Mouse (Mus musculus) CH12F3 (cell line): ENCODE results near the gene Tmem107.

Source experiments
- in situ Hi-C: fragments of 300-500 bp; cut with MboI; formaldehyde crosslinking; loops from 2 replicates; pipeline ENCODE4 v1.14.3; 2020; ENCODE audit warnings: low sequenced_read_pairs

Gene Tmem107

GRCm38 (mm10) chr11:69120221-69121000, 49.8 kb downstream of the Tmem107 start, which contains the start of gene Hes7:
Hes7 (plus strand) TSS chr11:69120404.
- in situ Hi-C loops, result no loop called here

- in situ Hi-C loops, result no loop called here
These were observed 50.6 kb downstream of the Tmem107 start for GRCm38 (mm10) chr11:69121001-69121740.

- in situ Hi-C loops, result no loop called here
These were observed 51.2 kb downstream of the Tmem107 start for GRCm38 (mm10) chr11:69121741-69122335.

GRCm38 (mm10) chr11:69122336-69122951, 51.8 kb downstream of the Tmem107 start, which contains the start of gene 9130213A22Rik:
9130213A22Rik (minus strand) TSS chr11:69122589.
- in situ Hi-C loops, result no loop called here
